Mouse (Mus musculus) spleen, adult 12 weeks (tissue): ENCODE data around the gene Cox8b.

Experiments used
- DNase-seq: peaks from one replicate; pipeline ENCODE4 v3.0.0; 2022; ENCODE audit warnings: low spot score

The Cox8b gene

DNA sequence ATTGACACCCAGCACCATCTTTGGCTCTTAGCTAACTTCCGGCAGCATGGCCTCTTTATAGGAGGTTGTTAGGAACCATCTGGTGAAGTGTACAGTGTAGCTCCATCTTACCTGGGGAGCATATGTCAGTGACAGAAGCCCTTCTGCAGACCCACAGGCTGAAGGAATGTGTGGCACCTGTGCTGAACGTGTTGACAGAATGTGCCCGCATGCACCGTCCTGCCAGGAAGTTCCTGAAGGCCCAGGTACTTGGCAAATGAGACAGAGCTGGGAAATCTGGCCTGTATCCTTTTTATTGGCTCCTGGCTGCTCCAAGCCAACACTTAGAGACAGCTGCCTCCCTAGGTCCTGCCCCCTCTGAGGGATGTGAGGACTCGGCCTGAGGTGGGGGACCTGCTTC is 39.5 kb downstream of the Cox8b start:
- DNase-seq = no peak

DNA sequence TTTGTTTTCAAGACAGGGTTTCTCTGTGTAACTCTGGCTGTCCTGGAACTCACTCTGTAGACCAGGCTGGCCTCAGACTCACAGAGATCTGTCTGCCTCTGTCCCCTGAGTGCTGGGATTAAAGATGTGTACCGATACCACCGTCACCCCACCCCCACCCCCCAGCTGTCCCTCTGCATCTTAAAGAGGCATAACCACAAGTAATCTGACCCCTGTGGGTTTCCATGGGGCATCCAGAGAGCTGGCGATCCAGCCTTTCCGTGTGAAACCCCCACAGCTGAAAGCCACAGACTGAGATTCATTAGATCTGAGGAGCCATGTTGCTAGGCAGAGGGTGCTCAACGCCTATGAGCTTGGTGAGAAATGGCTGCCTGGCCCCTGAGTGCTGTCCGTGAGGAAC is 40.2 kb downstream of the Cox8b start:
- DNase-seq = no peak

DNA sequence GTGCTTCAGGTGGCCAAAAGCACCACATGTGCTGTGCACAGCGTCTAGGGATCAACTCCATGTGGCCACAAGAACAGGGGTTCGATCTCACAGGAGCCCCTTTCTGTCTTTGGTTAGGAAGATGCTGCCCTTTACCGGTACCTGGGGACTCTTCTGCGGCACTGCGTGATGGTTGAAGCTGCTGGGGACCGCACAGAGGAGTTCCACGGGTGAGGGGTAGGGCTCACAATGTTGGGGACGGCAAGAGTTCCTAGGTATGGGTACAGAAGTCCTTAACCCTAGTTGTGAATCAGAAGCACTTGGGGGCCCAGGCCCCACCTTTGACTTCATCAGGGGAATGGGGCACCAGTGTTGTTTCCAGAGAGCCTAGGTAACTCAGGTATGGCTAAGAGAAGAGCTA is 41.5 kb downstream of the Cox8b start:
- DNase-seq = no peak

DNA sequence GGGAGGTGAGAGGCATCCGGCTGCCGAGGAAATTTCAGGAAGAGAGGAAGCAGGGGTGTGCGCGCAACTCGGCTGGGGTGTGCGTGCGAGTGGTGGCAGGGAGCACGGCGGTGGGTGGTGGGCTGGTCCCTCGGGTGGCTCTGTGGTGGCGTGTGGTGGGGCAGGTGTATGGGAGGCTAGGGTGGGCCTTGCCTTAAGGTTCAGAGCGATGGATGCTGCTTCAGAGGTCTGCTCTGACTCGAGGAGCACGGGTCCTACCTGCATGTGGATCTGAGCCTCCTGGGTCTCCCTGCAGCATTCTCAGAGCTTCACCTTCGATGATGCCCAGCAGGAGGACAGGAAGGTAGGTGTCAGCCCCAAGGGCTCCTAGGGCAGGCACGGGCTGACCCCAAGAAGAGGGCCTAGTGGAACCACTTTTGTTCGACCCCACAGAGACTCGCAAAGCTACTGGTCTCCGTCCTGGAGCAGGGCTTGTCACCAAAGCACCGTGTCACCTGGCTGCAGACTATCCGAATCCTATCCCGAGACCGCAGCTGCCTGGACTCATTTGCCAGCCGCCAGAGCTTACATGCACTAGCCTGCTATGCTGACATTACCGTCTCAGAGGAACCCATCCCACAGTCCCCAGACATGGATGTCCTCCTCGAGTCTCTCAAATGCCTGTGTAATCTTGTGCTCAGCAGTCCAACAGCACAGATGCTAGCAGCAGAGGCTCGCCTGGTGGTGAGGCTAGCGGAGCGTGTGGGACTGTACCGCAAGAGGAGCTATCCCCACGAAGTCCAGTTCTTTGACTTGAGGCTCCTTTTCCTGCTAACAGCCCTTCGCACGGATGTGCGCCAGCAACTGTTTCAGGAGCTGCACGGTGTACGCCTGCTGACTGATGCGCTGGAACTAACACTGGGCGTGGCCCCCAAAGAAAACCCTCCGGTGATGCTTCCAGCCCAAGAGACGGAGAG is 42.4 kb downstream of the Cox8b start, which contains the start of gene Bet1l:
Gene Bet1l, minus strand, starts transcription at position 28 of the 956 bp plus-strand sequence.
- DNase-seq = peak; percentile 28

DNA sequence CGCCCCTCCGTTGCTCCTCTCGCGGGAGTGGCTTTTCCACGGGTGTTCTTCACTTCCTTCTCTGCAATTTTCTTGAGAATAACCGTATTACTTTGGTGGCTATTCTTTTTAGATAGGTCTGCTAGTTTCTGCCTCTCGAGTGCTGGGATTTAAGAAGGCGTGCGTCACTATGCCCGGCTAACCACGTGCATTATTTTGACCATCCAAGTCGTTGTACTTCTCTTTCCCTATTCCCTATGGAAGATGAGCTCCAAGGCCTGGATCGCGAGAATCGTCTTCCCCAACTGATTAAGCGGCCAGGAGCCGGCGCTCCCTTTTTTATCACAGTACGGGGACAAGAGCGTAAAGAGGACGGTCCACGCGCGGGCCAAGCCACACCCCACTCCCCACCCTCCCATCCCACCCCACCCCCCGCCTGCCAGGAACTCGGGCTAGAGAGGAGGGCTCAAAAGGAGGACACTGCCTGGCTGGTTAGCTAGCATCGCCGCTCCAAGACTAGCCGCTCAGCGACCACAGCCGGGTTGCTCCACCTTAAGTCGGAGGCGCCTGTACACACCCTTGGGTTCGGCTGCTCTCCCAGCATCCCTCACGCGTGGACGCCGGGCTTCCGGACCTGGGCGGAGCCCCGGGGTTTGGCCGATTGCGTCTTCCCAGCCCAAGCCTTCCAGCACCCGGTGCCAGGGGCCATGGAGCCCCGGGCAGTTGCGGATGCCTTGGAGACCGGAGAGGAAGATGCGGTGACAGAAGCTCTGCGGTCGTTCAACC is 43.3 kb downstream of the Cox8b start, which contains the start of gene Ric8a:
Gene Ric8a, plus strand, starts transcription at position 173 of the 765 bp plus-strand sequence.
- DNase-seq = peak; percentile 84

DNA sequence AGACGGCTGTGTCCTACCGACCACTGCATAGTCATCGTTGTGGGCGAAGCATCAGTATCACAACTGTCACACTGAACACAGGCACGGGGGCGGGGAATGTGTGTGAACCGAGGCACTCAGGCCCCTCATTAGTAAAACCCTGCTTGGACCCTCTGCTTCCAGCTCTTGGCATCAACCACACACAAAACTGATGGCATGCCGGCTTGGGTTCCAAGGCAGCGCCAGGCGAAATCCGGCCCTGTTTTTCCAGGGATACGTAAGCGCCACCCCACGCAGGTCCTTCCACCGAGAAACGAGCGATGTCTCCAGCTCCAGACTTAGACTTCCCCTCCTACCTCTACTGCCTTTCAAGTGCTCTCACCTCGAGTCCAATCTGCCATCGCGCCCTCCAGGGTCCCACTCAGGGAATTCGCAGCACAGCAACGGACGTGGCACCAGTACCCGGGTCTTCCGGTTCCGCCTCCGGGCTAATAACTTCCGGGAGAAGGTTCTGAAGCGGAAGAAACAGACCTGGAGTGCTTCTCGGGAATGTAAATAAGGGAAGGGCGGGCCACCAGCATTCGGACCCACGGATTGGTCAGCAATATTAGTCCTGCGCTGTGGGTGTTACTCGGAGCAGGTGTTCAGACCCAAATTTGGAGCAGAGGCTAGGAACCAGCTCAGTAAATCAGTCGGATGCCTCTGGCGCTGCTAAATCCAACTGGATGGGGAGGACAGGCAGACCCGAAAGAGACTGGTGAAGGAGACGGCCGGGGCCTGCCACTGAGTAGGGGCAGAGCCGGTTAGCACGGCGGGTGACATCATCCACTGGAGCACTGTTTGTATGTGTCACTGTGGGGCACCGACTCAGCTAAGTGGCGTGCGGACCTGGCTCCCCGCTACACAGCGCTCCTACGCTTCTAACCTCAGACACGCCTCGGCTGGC is 44.1 kb downstream of the Cox8b start, which contains the start of gene Gm45785:
Gene Gm45785, minus strand, starts transcription at position 472 of the 925 bp plus-strand sequence.
- DNase-seq = peak; percentile 75

DNA sequence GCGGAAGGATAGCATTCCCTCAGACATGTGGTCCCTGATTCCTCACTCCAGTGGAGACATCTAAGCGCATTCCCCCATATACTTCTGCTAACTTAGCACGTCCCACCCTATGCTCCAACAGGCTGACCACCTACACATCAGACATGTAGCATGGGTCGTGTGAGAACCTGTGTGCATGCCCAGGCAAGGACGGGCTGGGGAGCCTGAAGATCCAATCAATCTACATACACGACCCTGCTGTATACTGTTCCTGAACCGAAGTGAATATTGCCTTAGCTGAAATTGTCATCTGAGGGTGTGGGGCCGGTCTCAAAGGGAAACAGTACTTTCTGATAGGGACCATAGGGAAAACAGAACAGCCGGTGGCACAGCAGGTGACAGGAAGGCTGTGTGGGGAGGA is 45.1 kb downstream of the Cox8b start:
- no peak for DNase-seq

DNA sequence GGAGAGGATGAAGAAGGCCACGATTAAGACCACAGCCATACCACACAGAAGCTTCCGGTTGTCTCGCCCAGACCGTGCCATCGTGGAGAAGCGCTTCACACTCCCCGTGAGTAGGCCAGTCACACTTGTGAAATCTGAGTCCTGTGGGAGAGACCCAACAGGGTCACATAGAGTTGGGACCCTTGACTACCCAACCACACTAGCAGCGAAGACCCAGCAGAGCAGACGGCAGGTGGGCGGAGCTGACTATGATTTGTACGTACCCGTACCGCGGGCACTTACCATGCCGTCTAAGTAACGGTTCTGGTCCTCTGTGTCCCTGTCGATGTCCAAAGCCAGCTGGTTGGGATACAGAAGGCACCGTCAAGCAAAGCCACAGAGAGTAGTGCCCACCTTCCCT is 45.8 kb downstream of the Cox8b start:
- no peak for DNase-seq

DNA sequence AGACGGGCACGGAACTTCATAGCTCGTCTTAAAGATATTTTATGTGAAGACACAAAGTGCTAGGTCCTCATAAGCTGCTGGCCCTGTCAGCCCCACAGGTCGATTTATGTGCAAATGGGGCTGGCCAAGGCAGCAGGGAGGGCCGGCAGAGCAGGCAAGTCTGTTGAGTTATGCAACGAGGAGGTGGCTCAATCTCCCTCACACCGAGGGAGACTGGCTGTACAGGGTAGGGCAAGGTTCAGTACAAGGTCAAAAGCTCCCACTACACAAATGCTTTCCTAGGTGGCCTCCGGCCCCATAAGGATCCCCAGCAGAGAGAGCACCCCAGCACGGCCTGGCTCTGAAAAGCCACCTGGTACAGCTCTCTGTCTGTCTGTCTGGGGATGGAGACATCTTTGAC is 46.9 kb downstream of the Cox8b start:
- no peak for DNase-seq

DNA sequence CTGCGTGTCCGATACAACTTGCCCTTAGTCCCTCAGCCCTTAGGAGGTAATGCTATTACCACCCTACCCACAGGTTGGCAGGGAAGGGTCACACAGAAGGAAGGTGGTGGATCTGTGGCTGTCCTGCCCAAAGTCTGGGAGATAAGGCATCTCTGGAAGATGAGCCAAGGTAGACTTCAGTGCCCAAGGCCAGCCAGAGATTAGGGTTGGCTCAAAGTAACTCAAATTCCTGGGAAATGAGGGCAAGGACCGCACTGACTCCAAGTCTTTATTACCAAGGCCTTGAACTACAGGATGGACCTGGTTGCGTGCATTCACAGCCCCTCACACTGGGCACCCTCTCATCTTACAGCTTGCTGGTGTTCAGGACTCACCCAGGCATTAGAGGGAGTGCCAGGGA is 48.3 kb downstream of the Cox8b start:
- no peak for DNase-seq
